Mouse (Mus musculus): ENCODE measurements around the gene Ncapg2. TPM values are rescaled to one million over a fixed set of nuclear protein-coding genes. Genes with fewer than 3 reads are reported as not detected.

Ncapg2 gene
- polyA plus RNA-seq (2016; fragmentation: Nextera tagmentation; extraction: Ambion mirVana), result 63.9 and 65.9 TPM in 2 replicates

DNA sequence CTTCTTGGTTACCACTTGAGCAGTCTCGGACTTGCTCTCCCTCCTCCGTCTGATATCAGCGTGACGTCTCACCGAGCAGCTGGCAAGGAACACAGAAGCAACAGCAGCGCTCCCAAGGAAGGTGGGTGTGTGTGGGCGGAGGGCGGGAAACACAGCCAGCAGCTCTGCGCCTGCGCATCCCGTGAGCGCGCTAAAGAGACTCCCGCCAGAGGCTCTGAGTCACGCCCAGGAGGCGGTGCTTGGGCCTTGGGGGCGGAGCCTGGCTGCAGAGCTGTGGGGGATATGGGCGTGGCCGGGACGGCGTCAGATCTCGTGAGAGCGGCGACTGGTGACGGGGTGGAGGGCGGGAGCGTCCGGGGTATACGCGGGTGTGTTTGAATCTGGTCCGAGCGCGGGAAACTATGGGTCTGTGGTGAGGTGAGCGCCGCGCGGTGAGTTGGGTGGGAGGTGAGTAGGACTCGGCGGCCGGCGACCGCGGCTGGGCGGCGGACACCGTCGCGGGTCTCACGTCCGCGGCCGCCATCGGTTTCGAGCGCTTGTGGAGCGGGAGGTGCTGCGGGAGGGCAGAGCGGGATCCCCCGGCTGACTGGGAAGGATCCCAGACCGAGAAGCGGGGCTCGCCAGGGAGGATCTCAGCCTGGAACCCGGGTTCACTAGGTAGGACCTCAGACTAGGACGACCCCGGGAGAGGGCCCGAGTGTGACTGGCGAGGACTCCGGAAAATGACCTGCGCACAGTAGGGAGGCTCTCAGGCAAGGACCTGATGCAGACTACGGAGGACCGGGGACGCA is at the start of gene Ncapg2:
Gene Ncapg2 (plus strand): TSS at position 358 of the 791 bp plus-strand sequence.
- H3K27ac ChIP-seq, result peak within 1 kb of the TSS; percentile 95
- H3K4me3 ChIP-seq, result peak within 1 kb of the TSS; percentile 84
- H3K36me3 ChIP-seq (replicated peaks), result peaks cover 73% of the 10 kb centered on the region
- H3K4me1 ChIP-seq, result peaks cover 26% of the 10 kb centered on the region
- WGBS, result under 1% methylated on average over 72 of the region's 72 CpGs
- H3K27me3 ChIP-seq (ENCODE audit: poor library complexity, severe bottlenecking), result no peaks in the 10 kb centered on the region
- H3K9me3 ChIP-seq, result peaks cover 41% of the 10 kb centered on the region
- DNase-seq (ENCODE audit: extremely low spot score, low spot score), result peak; percentile 99

DNA sequence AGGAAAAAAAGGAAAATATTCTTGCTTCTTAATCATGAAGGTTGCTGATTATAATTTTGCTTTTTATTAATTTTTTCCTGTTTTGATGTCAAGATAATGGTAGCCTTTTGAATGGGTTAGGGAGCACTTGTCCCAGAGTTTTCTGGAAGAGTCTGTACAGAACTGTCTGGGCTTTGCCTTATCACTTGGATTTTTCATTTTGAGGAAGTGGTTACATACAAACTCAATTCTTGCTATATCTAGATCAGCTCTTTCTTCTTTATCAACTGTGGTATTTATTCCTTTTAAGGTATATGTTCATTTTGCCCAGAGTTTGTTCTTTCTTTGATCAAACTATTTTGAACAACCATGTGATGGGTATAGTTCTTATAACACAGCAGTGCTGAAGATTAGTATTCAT is 43.1 kb upstream of the Ncapg2 start:
- Histone ChIP-seq H3K36me3 (replicated peaks) (peaks cover 57% of the 10 kb centered on the region), H3K4me3 (no peak overlapping the region), H3K9me3 (no peaks in the 10 kb centered on the region), H3K27ac (no peak overlapping the region), H3K27me3 (ENCODE audit: poor library complexity, severe bottlenecking) (no peaks in the 10 kb centered on the region), H3K4me1 (no peaks in the 10 kb centered on the region)
- no peak for DNase-seq (ENCODE audit: extremely low spot score, low spot score)

DNA sequence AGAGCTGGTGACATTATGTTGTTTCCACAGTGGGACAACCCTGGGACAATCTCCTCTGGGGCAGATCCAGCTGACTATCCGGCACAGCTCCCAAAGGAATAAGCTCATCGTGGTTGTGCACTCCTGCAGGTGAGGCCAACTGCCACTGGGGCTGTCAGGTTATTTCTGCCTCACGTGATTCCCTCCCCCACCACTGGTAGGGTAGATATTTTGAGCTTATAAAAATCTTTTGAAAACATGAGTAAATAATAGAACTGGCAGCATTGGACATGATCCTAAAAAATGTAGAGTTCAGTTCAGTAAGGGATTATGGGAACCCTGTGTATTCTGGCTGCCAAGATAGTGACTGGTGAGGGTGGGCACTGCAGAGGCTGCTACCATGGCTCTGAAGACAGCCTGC is 38.3 kb upstream of the Ncapg2 start:
- Histone ChIP-seq H3K27ac (no peak overlapping the region), H3K4me3 (no peak overlapping the region), H3K4me1 (no peaks in the 10 kb centered on the region), H3K27me3 (ENCODE audit: poor library complexity, severe bottlenecking) (no peaks in the 10 kb centered on the region), H3K36me3 (replicated peaks) (peaks cover 57% of the 10 kb centered on the region), H3K9me3 (no peaks in the 10 kb centered on the region)
- DNase-seq (ENCODE audit: extremely low spot score, low spot score), result no peak
- 85% methylated on average over 3 of the region's 3 CpGs for whole genome bisulfite sequencing

DNA sequence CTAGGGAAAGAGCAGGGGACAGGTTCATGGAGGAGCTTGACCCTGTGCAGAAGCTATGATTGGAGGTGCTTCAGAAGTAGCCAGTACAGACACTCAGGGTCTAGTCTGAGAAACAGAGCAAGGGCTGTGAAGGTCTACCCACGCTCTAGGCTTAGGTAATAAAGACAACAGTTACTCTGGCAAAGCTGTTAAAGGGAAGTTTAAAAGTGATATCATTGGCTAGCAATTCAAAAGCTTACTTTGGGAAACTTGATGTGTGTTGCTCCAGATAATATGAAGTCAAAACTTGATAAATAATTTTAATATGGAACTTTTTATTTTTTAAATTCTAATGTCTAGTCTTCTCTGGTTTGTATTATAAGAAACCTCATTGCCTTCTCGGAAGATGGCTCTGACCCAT is 37.9 kb upstream of the Ncapg2 start:
- WGBS, result 94% methylated on average over 2 of the region's 2 CpGs
- Histone ChIP-seq H3K4me3 (no peak overlapping the region), H3K9me3 (no peaks in the 10 kb centered on the region), H3K27ac (no peak overlapping the region), H3K27me3 (ENCODE audit: poor library complexity, severe bottlenecking) (no peaks in the 10 kb centered on the region), H3K4me1 (no peaks in the 10 kb centered on the region), H3K36me3 (replicated peaks) (peaks cover 57% of the 10 kb centered on the region)
- DNase-seq (ENCODE audit: extremely low spot score, low spot score), result no peak

DNA sequence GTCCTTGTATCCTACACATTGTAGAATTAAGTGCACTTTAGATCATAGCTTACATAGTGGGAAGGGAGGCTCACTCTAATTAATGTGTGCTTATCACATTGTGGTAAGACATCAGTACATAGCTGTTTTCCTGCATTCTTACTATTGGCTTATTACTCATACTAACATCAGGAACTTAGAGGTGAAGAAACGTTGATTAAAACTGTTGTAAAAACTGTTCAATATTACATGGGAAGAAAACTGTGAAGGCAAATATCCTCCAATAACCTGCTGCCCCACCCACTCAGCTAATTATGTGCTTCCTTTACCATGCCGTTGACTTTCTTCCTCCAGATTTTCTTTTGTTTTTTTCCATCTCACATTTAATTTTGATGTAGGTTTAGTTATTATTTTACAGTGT is 36.3 kb upstream of the Ncapg2 start:
- Histone ChIP-seq H3K4me1 (no peaks in the 10 kb centered on the region), H3K27me3 (ENCODE audit: poor library complexity, severe bottlenecking) (no peaks in the 10 kb centered on the region), H3K36me3 (replicated peaks) (peaks cover 48% of the 10 kb centered on the region), H3K4me3 (no peak overlapping the region), H3K9me3 (no peaks in the 10 kb centered on the region), H3K27ac (no peak overlapping the region)
- 85% methylated on average over 2 of the region's 2 CpGs for WGBS
- no peak for DNase-seq (ENCODE audit: extremely low spot score, low spot score)

DNA sequence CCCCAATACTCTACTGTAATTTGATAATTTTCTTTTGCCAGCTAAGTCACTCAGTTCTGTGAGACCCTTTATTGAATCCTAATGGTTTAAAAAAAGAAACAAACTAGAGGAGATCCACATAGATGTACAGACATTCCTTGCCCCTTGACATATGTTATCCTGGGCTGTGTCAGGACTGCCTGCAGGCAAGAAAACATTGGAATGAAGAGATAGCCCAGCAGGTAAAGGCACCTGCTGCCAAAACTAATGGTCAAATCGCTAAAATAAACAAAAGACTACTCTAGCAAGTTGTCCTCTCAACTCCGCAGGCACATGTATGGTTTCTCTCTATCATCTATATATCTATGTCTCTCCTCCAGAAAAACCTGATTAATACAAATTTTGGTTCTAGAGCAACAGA is 22.1 kb upstream of the Ncapg2 start:
- no peak overlapping the region for H3K4me3 ChIP-seq
- H3K27me3 ChIP-seq (ENCODE audit: poor library complexity, severe bottlenecking), result no peaks in the 10 kb centered on the region
- 91% methylated on average over 2 of the region's 2 CpGs for WGBS
- DNase-seq (ENCODE audit: extremely low spot score, low spot score), result no peak
- H3K9me3 ChIP-seq, result no peaks in the 10 kb centered on the region
- no peaks in the 10 kb centered on the region for H3K36me3 ChIP-seq (replicated peaks)
- no peak overlapping the region for H3K27ac ChIP-seq
- H3K4me1 ChIP-seq, result no peaks in the 10 kb centered on the region

DNA sequence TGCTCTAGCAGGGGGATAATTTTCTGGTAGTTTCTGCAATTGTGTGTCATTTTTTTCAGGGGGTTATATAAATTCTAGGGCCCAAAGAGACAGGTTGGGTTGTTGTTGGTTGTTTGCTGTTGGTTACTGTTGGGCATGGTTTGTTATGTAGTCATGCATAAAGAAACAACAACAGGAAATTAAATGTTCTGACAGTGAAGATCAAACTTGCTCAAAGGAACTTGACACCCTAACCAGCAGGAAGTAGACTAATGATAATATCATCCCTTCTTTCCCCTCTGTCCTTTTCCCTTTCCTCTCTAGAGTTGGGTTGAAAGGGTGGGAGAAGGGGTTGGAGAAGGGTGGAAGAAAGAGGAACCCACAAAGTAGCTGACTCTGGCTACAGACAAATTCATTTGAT is 21.2 kb upstream of the Ncapg2 start:
- Histone ChIP-seq H3K27ac (no peak overlapping the region), H3K4me3 (no peak overlapping the region), H3K36me3 (replicated peaks) (no peaks in the 10 kb centered on the region), H3K9me3 (no peaks in the 10 kb centered on the region), H3K4me1 (no peaks in the 10 kb centered on the region), H3K27me3 (ENCODE audit: poor library complexity, severe bottlenecking) (no peaks in the 10 kb centered on the region)
- DNase-seq (ENCODE audit: extremely low spot score, low spot score), result no peak

DNA sequence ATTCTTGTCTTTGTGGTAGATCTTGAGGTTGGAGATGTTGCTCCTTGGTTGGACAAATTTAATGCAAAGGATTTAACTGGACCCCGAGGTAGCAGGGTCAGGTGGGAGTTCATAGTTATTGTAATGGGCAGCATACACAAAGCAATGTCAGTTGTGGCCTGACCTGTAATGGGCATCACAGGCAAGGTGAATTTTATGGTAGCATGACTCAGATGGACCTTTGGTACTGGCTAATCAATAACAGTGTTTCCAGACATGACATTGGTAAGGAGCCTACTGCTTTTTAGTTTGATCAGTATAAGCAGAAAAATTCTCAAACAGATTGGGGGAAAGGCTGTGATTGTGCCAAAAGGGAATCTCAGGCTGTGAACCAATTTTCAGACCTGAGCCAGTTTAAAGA is 18.4 kb upstream of the Ncapg2 start:
- Histone ChIP-seq H3K9me3 (no peaks in the 10 kb centered on the region), H3K4me3 (no peak overlapping the region), H3K27ac (no peak overlapping the region), H3K27me3 (ENCODE audit: poor library complexity, severe bottlenecking) (no peaks in the 10 kb centered on the region), H3K36me3 (replicated peaks) (no peaks in the 10 kb centered on the region), H3K4me1 (no peaks in the 10 kb centered on the region)
- no peak for DNase-seq (ENCODE audit: extremely low spot score, low spot score)
- WGBS, result 70% methylated on average over 1 of the region's 1 CpGs

DNA sequence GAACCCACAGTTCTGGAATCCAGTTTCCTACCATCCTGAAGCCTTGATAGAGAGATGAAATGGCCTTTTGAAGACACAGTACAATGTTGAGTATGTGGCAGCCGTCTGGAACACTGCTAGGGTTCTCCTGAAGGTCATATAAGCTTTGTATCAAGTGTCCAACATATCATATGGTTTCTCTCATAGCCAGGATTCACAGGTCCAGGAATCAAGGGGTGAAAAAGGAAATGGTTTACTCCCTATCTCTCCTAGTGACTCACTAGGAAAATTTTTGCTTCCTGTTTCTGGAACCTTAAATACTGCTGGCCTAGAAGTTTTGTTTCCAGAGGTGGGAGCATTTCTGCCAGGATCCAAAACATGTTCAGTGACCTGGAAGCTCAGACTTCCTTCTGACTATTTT is 15.3 kb upstream of the Ncapg2 start:
- no peaks in the 10 kb centered on the region for H3K36me3 ChIP-seq (replicated peaks)
- no peaks in the 10 kb centered on the region for H3K4me1 ChIP-seq
- H3K27ac ChIP-seq, result no peak overlapping the region
- no peak for DNase-seq (ENCODE audit: extremely low spot score, low spot score)
- no peak overlapping the region for H3K4me3 ChIP-seq
- H3K9me3 ChIP-seq, result no peaks in the 10 kb centered on the region
- 50% methylated on average over 1 of the region's 1 CpGs for WGBS
- no peaks in the 10 kb centered on the region for H3K27me3 ChIP-seq (ENCODE audit: poor library complexity, severe bottlenecking)

DNA sequence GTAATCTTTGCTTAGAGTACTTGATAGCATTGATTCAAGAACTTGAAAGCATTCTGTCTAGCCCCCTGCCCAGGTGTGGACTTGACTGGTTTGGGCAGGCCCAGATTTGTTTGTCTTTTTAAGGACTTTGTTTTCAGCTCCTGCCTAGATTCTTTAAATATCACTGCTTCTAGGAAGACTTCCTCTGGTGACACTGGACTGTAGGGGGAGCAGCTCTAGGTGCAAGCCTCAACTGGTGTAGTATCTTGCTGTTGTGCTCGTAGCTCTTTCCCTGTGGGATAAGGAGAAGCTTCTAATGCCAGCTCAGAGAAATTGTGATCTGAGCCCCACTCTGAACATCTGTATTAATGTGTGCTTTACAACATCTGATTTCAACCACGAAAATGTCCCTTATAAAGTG is 10.9 kb upstream of the Ncapg2 start:
- 78% methylated on average over 2 of the region's 2 CpGs for WGBS
- H3K4me1 ChIP-seq, result no peaks in the 10 kb centered on the region
- H3K4me3 ChIP-seq, result no peak overlapping the region
- DNase-seq (ENCODE audit: extremely low spot score, low spot score), result no peak
- H3K27ac ChIP-seq, result no peak overlapping the region
- H3K9me3 ChIP-seq, result no peaks in the 10 kb centered on the region
- H3K36me3 ChIP-seq (replicated peaks), result peaks cover 10% of the 10 kb centered on the region
- H3K27me3 ChIP-seq (ENCODE audit: poor library complexity, severe bottlenecking), result no peaks in the 10 kb centered on the region

DNA sequence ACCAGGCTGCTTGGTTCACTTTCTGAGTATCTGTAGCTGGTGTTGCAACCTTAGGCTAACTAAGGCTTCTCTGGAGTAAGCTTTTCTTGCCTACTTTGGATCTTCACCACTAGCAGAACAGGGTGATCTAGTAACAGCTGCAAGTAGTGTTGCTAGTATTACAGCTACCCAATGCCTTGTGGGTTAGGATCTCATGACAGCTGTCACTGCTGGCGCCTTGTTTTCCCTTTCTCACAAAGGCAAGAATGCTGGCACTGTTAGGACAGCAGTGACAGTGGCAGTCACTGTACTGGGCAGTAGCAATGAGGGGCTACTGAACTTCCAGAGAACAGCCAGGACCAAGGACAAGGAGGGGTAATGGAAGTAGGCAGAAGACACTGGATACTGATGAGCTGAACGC is 9.9 kb upstream of the Ncapg2 start:
- no peak for DNase-seq (ENCODE audit: extremely low spot score, low spot score)
- whole genome bisulfite sequencing, result 94% methylated on average over 2 of the region's 2 CpGs
- no peaks in the 10 kb centered on the region for H3K4me1 ChIP-seq
- H3K27me3 ChIP-seq (ENCODE audit: poor library complexity, severe bottlenecking), result no peaks in the 10 kb centered on the region
- H3K9me3 ChIP-seq, result peaks cover 8% of the 10 kb centered on the region; the same call in 1 of the 2 replicates
- no peak overlapping the region for H3K4me3 ChIP-seq
- H3K27ac ChIP-seq, result no peak overlapping the region
- H3K36me3 ChIP-seq (replicated peaks), result peaks cover 20% of the 10 kb centered on the region

DNA sequence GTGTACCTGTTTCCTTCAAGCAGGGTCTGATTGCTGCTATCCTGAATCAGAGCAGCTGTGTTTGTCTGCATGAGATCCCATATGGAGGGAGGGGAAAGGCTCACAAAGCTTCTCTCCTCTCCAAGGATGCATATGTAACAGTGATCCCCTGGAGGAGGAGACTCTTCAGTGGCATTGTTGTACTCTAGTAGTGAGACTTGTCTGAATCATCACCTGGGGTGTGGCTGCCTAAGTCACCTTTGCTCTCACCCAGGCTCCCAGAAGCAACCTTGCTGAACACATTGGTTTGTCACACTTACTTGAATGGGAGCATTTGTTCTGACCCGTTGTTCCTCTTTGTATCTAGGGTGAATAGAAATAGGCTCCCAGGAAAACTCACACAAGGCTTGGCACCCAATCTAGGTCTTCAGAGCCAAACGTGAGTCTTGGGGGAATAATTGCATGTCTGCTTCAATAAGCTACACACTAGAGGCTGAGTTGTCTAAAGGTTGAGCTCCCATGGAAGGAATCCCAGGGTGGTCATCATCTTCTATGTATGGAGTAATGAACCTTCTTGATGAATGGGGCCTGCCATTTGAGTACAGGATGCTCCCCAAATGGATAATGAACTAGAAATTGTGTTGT is 9.0 kb upstream of the Ncapg2 start:
- Histone ChIP-seq H3K27me3 (ENCODE audit: poor library complexity, severe bottlenecking) (no peaks in the 10 kb centered on the region), H3K4me3 (no peak overlapping the region), H3K9me3 (peaks cover 16% of the 10 kb centered on the region; the same call in 1 of the 2 replicates), H3K36me3 (replicated peaks) (peaks cover 29% of the 10 kb centered on the region), H3K4me1 (no peaks in the 10 kb centered on the region), H3K27ac (no peak overlapping the region)
- no peak for DNase-seq (ENCODE audit: extremely low spot score, low spot score)
- 84% methylated on average over 2 of the region's 2 CpGs for WGBS

DNA sequence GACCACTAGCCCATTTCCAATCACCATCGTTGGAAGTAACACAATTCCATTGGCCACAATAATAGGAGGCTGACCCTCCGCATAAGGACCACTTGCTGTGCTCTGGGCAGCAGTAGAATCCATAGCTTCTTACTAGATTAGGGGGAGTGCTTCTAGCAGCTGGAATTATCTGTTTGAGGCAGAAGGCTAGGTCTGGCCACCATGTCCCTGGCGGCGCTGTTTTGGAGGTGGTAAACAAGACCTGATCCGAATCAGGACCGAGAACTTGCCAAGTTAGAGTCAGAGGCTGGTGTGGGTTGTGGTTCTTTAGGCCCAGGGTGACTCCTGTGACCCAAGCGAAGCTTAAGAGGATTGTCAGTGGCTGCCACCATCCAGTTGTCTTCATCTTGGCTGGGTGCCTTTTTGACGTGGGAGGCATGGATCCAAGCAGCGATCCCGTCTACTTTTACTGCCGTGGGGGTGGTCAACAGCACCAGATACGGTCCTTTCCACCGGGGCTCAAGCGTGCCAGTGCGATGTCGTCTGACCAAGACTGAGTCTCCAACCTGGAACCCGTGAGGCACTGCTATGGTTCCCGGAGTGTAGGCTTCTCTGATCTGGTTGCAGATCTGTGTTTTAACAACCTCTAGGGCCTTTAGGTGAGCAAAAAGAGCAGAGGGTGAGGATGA is 1.1 kb upstream of the Ncapg2 start:
- peaks cover 26% of the 10 kb centered on the region for H3K4me1 ChIP-seq
- H3K4me3 ChIP-seq, result peak overlapping the region; percentile 84
- H3K27ac ChIP-seq, result peak overlapping the region; percentile 95
- H3K36me3 ChIP-seq (replicated peaks), result peaks cover 73% of the 10 kb centered on the region
- H3K9me3 ChIP-seq, result peaks cover 49% of the 10 kb centered on the region
- no peak for DNase-seq (ENCODE audit: extremely low spot score, low spot score)
- 94% methylated on average over 18 of the region's 18 CpGs for WGBS
- H3K27me3 ChIP-seq (ENCODE audit: poor library complexity, severe bottlenecking), result no peaks in the 10 kb centered on the region
